Mouse (Mus musculus): ENCODE results near the gene Zzef1.
A peak's percentile ranks its signal among the peaks of the same experiment; 100 is the strongest.
"Not testable (repeated sequence)": the region's sequence is repeated elsewhere in the genome, so short reads cannot be mapped to it uniquely, and the experiment has no call there.

Gene Zzef1

DNA sequence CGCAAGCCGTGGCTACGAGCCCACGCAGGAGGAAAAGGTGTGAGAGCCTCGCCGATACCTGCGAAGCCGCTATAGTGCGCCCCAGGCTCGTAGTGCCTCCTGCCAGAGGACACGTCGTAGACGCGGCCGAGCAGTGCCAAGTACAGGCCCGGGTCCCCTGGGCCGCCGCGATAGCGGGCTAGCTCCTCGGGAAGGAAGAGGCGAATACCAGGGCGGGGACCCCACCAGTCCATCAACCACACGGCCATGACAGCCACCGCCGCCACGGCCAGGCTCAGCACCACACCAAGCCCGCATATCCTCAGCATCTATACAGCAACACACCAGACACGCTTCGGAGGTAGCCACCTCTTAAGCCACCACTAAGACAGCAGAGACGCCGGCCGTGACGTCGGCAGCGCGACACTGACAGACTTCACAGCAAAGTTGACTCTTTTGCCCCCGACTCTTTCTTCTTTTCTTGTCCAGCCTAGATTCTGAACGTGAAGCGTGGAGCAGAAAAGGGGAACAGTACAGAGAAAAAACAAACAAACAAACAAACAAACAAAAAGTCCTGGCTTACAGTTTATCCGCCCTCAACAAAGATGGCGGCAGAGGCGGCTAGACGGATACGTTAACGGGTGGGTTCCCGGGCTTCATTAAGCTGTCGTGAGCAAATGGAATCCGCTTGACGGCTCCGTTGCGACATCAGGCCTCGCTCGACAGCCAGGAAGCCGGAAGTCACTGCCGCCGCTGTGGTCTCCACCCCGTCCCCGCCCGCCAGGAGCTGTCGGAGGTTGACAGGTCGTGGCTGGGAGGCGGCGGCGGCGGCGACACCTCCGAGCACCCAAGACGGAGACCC lies at the start of gene Zzef1, which contains the start of gene Cyb5d2:
Gene Zzef1, plus strand, starts transcription at position 772 of the 841 bp plus-strand sequence.
Gene Cyb5d2, minus strand, starts transcription at position 688 of the 841 bp plus-strand sequence.
- peak; percentile 98 for DNase-seq (ENCODE audit: low read depth, low spot score)

DNA sequence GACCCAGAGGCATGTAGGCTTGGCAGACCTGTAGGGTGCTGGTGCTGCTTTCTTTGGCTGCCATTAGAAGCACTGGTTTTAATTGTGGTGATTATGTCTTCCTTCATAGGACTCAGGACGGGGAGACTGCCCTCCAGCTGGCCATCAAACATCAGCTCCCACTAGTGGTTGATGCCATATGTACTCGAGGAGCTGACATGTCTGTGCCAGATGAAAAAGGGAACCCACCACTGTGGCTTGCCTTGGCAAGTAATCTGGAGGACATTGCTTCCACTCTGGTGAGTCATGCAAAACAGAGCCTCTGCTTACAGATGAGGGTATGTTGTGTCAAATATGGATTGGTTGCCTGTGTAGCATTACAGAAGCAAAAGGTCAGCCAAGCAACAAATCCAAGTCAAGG lies 44.1 kb upstream of the Zzef1 start:
- no peak for DNase-seq (ENCODE audit: low read depth, low spot score)

DNA sequence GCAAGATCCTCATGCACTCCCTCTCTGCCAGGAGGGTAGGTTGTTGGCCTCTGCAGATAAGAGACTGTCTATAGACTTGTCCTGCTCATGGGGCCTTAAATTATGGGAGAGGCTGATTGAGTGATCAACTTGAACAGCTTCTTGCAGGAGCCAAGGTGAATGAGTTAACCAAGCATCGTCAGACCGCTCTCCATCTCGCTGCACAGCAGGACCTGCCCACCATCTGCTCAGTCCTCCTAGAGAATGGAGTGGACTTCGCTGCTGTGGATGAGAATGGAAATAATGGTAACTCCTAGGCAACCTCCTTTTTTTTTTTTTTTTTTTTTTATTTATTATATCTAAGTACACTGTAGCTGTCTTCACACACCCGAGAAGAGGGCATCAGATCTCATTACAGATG lies 37.7 kb upstream of the Zzef1 start:
- DNase-seq (ENCODE audit: low read depth, low spot score): no peak

DNA sequence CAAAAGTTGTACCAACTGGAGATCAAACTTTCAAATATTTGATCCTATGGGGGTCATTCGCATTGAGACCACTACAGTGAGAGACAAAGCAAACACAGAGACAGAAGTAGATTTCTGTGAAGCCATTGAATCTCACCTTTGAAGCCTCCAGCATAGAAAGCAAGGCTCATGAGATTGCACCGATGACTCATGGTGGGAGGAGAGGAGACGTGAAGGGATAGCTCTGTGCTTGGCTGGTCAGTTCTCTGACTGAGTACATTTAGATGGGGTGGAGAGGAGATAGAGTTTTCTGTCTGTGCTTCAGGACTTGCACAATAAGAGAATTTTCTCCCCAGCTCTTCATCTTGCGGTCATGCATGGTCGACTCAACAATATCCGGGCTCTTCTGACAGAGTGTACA lies 36.4 kb upstream of the Zzef1 start:
- no peak for DNase-seq (ENCODE audit: low read depth, low spot score)

DNA sequence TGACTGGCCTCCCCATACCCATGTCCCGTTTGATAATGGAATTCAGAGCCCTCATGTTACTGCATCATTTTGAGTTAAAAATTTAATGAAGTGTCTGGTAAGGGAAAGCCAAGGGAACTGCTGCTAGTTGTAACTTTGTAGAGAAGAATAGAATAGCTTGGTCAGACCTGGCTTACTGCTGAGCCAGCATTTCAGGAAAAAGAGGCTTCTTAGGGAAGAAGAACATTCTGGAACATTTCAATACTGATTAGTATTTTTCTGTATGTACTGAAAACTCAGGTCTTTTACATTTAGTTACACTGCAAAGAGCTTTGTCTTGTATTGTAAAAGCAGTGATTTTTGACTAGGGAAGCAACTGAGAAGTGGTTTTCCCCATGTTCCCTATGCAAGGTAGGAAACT lies 35.2 kb upstream of the Zzef1 start:
- no peak for DNase-seq (ENCODE audit: low read depth, low spot score)

DNA sequence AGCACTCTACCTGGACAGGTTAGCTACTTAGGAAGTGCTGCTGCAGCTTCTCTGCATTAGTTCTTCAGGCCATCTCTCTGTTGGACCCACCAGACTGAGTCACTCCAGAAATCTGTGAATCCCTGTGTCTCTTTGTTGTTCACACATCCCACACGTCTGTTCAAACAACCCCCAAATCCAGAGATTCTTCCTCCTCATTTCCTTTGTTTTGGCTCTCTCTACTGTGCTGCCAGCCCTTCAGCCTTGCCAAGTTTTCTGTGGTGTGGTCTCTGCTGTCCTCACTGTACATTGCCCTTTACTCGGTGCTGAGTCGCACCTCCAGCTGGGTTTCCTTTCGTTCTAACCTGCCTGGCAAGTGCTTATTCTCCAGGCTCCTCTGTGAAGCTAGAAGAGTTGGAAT lies 31.8 kb upstream of the Zzef1 start:
- no peak for DNase-seq (ENCODE audit: low read depth, low spot score)

DNA sequence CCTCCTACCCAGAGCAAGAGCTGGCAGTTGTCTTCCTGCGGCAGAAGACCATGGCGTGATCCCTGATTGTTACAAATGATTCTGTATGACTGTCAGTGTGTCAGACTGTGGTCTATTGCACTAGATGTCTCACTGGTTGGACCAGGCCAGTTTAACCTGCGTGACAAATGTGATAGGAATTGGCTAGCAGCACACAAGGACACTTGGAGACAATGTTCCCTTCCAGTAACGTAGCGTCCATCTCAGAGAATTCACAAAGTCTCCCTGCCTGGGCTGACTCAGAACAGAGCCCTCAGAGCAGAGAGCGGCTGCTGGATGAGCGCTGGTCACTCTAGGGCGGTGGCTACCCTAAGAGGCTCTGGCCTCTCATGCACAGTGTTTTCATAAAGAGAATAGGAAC lies 28.3 kb upstream of the Zzef1 start:
- DNase-seq (ENCODE audit: low read depth, low spot score): no peak

DNA sequence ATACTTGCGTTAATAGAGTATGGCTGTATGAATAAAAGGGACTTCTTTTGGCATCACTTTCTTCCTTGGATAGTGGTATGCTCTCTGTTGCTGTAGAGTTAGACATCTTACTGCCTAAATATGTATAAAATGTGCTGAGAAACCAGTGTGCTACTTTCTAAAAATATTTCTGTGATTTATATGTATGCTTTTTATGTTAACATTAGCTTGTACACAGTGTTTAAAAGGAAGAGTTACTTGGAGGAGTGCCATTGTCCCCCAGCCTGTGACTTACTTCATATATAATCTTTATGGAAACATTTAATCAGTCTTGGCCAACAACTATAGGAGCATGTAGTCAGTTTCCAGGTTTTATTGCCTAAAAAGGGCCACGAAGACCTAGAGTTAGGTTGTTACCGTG lies 27.0 kb upstream of the Zzef1 start:
- DNase-seq (ENCODE audit: low read depth, low spot score): no peak

DNA sequence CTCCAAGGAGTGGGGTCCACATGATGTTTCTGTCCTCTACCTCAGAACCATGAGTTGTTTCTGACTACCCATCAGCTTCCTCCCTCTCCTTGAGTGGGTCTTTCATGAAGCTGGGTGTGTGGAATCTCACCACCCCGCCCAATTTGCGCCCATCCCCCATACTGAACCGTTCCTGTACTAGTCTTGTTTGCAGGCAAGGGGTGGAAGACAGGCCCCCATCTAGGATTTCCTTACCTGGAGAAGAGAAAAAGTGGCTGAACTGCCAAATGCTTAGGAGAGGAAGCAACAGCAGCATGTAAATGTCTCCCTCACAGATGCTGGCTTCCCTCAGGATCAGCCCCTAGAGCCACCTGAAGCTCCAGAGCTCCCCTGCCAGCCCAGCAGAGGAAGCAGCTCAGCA lies 25.7 kb upstream of the Zzef1 start:
- peak; percentile 16 for DNase-seq (ENCODE audit: low read depth, low spot score)

DNA sequence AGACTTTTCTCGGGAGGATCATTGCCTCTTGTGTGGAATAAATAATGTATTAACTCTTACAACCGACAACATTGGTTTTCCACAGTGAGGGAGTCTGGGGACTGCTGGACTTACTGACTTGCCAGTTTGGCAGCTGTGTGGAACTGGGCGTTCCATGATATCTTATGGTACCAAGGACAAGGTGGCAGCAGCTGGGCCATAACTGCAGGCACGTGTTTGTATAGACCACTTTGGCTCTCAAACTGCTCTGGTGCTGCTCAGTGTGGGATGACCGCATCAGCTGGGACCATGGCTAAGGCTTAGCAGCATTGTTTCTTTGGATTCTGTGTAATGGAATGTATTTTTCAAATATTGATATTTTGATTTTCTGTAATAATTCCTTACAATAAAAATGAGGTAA lies 25.2 kb upstream of the Zzef1 start:
- DNase-seq (ENCODE audit: low read depth, low spot score): no peak

DNA sequence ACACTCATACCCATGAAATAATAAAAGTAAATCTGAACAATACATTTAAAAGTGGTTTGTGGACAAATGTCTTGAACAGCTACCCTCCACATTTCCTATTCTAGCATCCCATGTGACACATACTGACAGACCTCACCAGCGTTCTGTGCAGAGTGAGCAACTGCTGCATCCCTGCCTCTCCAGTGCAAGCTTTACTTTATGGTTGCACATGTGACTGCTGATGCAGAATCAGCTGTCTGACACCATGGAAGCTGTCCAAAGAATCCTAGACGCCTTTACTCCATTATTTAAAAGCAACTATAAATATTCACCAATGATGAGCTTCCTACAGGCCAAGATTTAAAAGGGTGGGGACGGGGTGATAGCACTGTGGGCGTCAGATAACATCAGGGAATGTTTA lies 24.6 kb upstream of the Zzef1 start:
- DNase-seq (ENCODE audit: low read depth, low spot score): no peak

DNA sequence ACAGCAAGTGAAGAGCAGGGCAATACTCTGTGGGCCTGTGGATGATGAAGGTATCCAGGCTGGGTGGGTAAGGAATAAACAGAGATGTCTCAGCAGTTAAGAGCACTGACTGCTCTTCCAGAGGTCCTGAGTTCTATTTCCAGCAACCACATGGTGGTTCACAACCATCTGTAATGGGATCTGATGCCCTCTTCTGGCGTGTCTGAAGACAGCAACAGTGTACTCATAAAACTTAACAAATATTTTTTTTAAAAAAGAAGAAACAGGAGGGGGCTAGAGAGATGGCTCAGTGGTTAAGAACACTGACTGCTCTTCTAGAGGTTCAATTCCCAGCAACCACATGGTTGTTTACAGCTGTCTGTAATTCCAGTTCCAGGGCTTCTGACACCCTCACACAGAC lies 23.4 kb upstream of the Zzef1 start:
- DNase-seq (ENCODE audit: low read depth, low spot score): not testable (repeated sequence)

DNA sequence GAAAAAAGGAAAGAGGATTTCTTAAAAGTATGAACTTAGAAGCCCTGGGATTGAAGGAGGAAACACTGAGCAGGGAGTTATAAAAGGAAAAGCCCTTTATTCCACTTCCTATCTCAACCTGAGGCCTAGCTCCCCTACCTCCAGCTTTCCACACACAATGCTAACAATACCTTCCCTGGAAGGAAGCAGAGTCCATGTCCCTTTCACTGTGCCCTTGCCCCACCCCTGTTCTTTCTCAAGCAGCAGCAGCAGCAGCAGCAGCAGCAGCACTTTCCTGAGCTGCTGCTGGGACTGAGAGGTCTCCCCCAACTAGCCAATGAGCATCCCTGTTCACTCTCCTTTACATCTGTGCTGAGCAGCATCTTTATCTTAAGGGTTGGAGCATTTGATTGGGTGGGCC lies 17.1 kb upstream of the Zzef1 start:
- no peak for DNase-seq (ENCODE audit: low read depth, low spot score)

DNA sequence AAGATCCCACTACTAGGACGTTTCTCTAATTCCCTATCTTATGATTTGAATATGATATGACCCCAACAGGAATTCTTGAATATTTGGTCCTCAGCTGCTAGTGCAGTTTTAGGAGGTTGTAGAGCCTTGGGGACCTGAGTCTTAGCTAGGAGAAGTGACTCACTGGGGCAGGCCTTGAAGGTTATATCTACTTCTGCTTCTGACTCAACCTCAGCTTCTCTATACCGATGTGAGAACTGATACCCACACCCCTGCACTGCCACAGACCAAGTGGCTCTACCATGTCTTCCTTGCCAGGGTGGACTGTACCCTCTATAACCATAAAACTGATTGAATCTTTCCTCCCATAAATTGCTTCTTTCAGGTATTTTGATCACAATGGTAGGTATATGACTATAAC lies 13.9 kb upstream of the Zzef1 start:
- DNase-seq (ENCODE audit: low read depth, low spot score): no peak

DNA sequence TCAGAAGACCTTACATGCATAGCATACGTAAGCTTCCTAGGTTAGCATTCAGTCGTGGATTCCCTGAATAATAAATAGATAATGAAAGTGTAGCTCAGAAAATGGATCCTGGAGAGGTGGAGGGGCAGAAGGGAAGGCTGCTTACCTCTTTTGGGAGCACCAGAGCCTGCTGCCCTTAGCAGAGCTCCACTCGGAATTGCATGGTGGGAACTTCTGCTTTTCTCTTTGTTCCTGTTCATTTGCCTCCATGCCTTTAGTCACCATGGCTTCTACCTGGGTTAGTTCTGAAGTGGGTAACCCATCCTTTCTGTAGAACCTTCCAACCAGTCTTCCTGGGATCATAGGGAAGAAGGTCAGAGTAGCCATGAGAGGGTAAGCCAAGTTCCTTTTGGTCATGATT lies 13.5 kb upstream of the Zzef1 start:
- DNase-seq (ENCODE audit: low read depth, low spot score): no peak

DNA sequence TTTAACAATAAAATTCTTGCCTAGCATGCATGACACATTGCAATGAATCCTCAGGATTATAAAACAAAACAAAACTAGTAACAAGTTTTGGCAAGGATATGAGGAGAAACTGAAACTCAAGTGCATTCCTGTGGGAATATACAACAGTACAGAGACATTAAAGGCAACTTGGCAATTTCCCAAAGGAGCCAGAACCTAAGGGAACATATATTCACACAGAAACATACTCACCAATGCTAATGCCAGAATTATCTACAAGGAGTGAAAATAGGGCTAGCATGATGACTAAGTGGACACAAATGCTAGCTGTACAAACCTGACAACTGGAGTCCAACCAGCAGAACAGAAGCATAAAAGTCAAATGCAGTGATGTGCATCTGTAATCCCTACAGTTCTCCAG lies 4.0 kb upstream of the Zzef1 start:
- DNase-seq (ENCODE audit: low read depth, low spot score): no peak

DNA sequence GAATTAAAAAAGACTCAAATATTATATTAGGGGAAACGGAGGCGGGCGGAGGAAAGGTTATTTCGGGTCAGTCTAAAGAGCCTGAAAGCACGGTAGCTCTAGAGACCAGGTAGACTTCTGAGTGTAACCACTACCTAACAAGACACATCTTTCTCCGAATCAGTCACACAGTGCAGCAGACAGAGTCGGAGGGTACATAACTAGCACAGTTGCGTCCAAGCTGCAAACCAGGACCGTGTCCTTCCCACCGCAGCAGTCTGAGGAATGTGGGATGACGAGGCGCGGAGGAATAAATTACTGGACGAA lies 924 bp upstream of the Zzef1 start:
- DNase-seq (ENCODE audit: low read depth, low spot score): no peak

DNA sequence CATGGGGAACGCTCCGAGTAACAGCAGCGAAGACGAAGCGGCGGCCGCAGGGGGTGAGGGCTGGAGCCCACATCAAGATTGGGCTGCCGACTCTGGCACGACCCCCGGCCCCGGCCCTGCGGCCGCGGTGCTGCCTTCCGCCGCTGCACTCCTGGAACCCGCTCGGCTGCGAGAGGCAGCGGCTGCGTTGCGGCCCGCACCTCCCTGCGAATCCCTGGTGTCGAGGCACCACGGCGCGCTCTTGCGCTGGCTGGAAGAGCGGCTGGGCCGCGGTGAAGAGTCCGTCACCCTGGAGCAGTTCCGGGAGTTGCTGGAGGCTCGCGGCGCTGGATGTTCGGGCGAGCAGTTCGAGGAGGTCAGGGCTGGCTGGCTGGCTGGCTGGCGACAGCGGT lies 266 bp downstream of the Zzef1 start:
- no peak for DNase-seq (ENCODE audit: low read depth, low spot score)

DNA sequence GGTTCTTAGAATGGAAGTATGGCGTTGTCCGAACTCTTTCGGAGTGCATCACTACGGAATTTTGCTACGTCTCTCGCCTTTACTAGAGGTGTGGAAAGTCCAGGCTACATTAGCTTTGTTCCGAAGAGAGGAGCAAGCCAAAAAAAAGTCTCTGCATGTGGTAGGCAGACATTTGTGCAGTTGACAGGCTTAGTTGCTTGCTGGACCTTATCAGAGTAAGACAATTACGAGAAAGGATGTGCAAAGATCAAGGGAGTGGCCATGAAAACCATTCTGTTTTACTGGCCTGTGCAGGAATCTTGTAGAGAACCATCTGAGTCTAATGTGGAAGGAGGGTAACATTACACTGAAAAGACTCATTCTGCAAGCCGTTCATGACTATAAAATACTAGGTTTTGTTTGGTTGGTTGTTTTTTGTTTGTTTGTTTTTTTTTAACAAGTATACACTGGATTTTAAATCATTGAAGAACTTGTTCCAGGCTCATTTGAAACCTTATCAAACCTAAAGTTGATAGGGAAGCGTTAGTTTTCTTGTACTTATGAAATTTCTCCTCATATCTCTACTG lies 830 bp downstream of the Zzef1 start:
- no peak for DNase-seq (ENCODE audit: low read depth, low spot score)

DNA sequence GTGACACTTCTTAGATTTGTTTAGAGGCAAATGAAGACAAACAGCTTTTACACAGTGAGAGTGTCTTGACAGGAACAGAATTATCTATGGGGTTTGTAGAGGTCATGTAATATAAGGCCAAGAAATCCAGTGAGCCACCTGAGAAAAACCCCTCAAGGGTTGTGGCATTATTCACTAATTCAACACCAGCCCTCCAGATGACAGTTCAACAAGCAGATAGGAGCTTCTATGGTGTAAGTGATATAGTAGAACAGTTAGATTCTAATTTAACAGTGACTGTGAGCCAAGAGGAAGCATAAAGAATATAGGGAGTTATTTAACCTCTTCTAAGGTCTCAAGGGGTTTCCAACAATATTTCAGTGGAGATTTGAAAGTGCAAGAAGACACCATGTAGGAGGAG lies 2.1 kb downstream of the Zzef1 start:
- DNase-seq (ENCODE audit: low read depth, low spot score): no peak

DNA sequence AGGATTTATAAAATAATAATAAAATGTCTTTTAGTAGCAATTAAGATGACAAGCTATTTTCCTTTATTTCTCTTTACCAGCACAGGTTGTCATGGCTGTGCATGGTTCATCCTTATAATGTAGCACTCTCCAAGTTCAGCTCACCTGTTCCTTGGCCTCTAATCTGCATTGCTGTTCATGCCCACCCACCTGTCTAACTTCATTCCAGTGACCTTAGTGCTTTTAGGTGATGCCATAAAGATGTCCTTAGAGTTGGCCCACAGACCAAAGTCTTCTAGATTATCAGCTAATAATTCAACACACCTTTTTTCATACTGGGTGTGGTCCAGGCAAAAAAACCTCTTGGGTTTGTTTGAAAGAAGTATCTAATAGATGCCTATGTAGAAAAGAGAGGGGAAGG lies 5.2 kb downstream of the Zzef1 start:
- DNase-seq (ENCODE audit: low read depth, low spot score): no peak

DNA sequence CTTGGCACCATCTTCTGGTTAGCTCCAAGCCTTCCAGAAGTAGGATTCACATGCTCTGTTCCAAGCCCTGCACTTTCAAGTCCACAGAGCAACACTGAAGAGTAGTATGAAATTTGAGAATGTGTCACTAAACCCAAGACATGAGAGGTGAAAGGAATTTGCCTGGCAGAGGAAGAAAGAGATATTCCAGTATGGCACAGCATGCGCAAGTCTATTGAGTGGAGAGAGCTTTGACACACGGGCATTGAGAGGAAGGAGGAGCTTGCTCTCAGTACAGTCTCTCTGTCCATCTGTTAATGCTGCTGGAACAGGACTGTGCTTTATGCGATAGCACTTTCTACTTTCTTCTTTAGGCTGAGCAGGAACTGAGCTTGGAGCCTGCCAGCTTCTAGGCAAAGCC lies 7.0 kb downstream of the Zzef1 start:
- no peak for DNase-seq (ENCODE audit: low read depth, low spot score)

DNA sequence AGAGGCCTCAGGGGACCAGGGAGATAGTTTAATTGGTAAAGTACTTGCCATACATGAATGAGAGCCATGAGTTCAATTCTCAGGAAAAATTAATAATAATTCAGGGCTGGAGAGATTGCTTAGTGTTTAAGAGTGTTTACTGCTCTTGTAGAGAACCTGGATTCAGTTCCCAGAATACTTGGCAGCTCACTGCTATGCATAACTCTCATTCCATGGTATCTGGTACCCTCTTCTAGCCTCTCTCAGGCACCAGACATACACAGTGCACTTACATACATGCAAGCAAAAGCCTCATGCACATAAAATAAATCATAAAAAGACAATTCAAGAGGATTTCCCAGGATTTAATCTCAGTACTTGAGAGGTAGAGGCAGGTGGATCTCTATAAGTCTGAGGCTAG lies 8.6 kb downstream of the Zzef1 start:
- no peak for DNase-seq (ENCODE audit: low read depth, low spot score)

DNA sequence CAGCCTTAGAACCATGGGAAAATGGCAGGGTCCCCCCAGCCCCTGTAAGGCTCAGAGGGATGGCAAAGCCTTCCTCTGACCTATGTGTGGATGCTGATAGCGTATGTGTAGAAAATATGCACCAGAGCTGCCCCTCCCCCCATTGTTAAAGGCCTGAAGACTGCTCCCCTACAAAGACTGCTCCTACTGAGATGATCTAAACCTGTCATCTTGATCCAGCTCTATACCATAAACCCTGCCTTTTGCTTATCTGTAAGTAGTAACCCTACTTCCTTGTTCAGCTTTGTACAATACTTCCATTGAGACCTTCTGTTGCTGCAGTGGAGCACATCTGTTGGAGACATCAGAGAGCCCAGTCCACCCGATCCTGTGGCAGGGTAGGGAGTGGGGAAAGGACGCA lies 9.2 kb downstream of the Zzef1 start:
- DNase-seq (ENCODE audit: low read depth, low spot score): no peak
